Mouse (Mus musculus): ENCODE data around the gene Timmdc1. TPM values are rescaled to one million over a fixed set of nuclear protein-coding genes. Genes with fewer than 3 reads are reported as not detected.

Timmdc1 gene
- polyA plus RNA-seq, 1 experiment from 2014 or later: 23.1 TPM

GRCm38 (mm10) chr16:38459990-38460389 is 62.5 kb downstream of the Timmdc1 start:
- Histone ChIP-seq H3K27ac (ENCODE audit: low read length) (no peak overlapping the region), H3K9ac (ENCODE audit: low read length) (no peak overlapping the region), H3K36me3 (ENCODE audit: control insufficient read depth, insufficient read depth, low read length) (no peaks in the 10 kb centered on the region), H3K9me3 (replicated peaks; ENCODE audit: control insufficient read depth, low read length) (no peaks in the 10 kb centered on the region), H3K4me2 (ENCODE audit: low read depth, low read length) (no peak overlapping the region), H3K27me3 (ENCODE audit: control insufficient read depth, insufficient read depth, low read length) (no peaks in the 10 kb centered on the region), H3K4me1 (ENCODE audit: control insufficient read depth, insufficient read depth, low read length) (no peaks in the 10 kb centered on the region), H3K4me3 (replicated peaks; ENCODE audit: low read length) (no peak overlapping the region)
- ATAC-seq (ENCODE audit: insufficient read depth, low FRiP score): no peak
- 91% methylated on average over 4 of the region's 4 CpGs for WGBS

- no peak overlapping the region for H3K9ac ChIP-seq (ENCODE audit: low read length)
- no peaks in the 10 kb centered on the region for H3K36me3 ChIP-seq (ENCODE audit: control insufficient read depth, insufficient read depth, low read length)
- H3K4me1 ChIP-seq (ENCODE audit: control insufficient read depth, insufficient read depth, low read length): no peaks in the 10 kb centered on the region
- H3K4me2 ChIP-seq (ENCODE audit: low read depth, low read length): 0 out of 2 replicates have a peak overlapping the region, but pooled peaks have one; percentile 9
- peak; percentile 82 for ATAC-seq (ENCODE audit: insufficient read depth, low FRiP score)
- peak overlapping the region; percentile 61 for H3K27ac ChIP-seq (ENCODE audit: low read length)
- H3K27me3 ChIP-seq (ENCODE audit: control insufficient read depth, insufficient read depth, low read length): no peaks in the 10 kb centered on the region
- no peaks in the 10 kb centered on the region for H3K9me3 ChIP-seq (replicated peaks; ENCODE audit: control insufficient read depth, low read length)
- 64% methylated on average over 6 of the region's 6 CpGs for WGBS
- 0 out of 2 replicates have a peak overlapping the region, but pooled peaks have one; percentile 1 for H3K4me3 ChIP-seq (replicated peaks; ENCODE audit: low read length)
Measured at GRCm38 (mm10) chr16:38458600-38459280, 63.7 kb downstream of the Timmdc1 start.

- no peak overlapping the region for H3K9ac ChIP-seq (ENCODE audit: low read length)
- H3K27me3 ChIP-seq (ENCODE audit: control insufficient read depth, insufficient read depth, low read length): no peaks in the 10 kb centered on the region
- no peak overlapping the region for H3K4me2 ChIP-seq (ENCODE audit: low read depth, low read length)
- no peaks in the 10 kb centered on the region for H3K4me1 ChIP-seq (ENCODE audit: control insufficient read depth, insufficient read depth, low read length)
- ATAC-seq (ENCODE audit: insufficient read depth, low FRiP score): no peak
- no peaks in the 10 kb centered on the region for H3K9me3 ChIP-seq (replicated peaks; ENCODE audit: control insufficient read depth, low read length)
- H3K4me3 ChIP-seq (replicated peaks; ENCODE audit: low read length): no peak overlapping the region
- WGBS: 52% methylated on average over 11 of the region's 11 CpGs
- H3K27ac ChIP-seq (ENCODE audit: low read length): no peak overlapping the region
- H3K36me3 ChIP-seq (ENCODE audit: control insufficient read depth, insufficient read depth, low read length): no peaks in the 10 kb centered on the region
Measured at GRCm38 (mm10) chr16:38456812-38457567, 65.5 kb downstream of the Timmdc1 start.

GRCm38 (mm10) chr16:38455511-38456418 is 66.7 kb downstream of the Timmdc1 start, which contains the start of gene Cd80:
TSS of gene Cd80 (plus strand) at chr16:38455561.
- Histone ChIP-seq H3K4me2 (ENCODE audit: low read depth, low read length) (no peak within 1 kb of the TSS), H3K4me3 (replicated peaks; ENCODE audit: low read length) (no peak within 1 kb of the TSS), H3K9me3 (replicated peaks; ENCODE audit: control insufficient read depth, low read length) (no peaks in the 10 kb centered on the region), H3K36me3 (ENCODE audit: control insufficient read depth, insufficient read depth, low read length) (no peaks in the 10 kb centered on the region), H3K27me3 (ENCODE audit: control insufficient read depth, insufficient read depth, low read length) (no peaks in the 10 kb centered on the region), H3K4me1 (ENCODE audit: control insufficient read depth, insufficient read depth, low read length) (0 out of 2 replicates have a peak, but pooled peaks cover 6% of the 10 kb centered on the region), H3K27ac (ENCODE audit: low read length) (no peak within 1 kb of the TSS), H3K9ac (ENCODE audit: low read length) (no peak within 1 kb of the TSS)
- WGBS: 68% methylated on average over 17 of the region's 17 CpGs
- ATAC-seq (ENCODE audit: insufficient read depth, low FRiP score): no peak

GRCm38 (mm10) chr16:38454533-38455254 is 67.8 kb downstream of the Timmdc1 start:
- Histone ChIP-seq H3K27me3 (ENCODE audit: control insufficient read depth, insufficient read depth, low read length) (no peaks in the 10 kb centered on the region), H3K9me3 (replicated peaks; ENCODE audit: control insufficient read depth, low read length) (no peaks in the 10 kb centered on the region), H3K4me3 (replicated peaks; ENCODE audit: low read length) (no peak overlapping the region), H3K36me3 (ENCODE audit: control insufficient read depth, insufficient read depth, low read length) (no peaks in the 10 kb centered on the region), H3K9ac (ENCODE audit: low read length) (no peak overlapping the region), H3K4me1 (ENCODE audit: control insufficient read depth, insufficient read depth, low read length) (0 out of 2 replicates have a peak, but pooled peaks cover 6% of the 10 kb centered on the region), H3K4me2 (ENCODE audit: low read depth, low read length) (no peak overlapping the region), H3K27ac (ENCODE audit: low read length) (no peak overlapping the region)
- ATAC-seq (ENCODE audit: insufficient read depth, low FRiP score): no peak
- WGBS: 74% methylated on average over 11 of the region's 11 CpGs

- no peak for ATAC-seq (ENCODE audit: insufficient read depth, low FRiP score)
- H3K9me3 ChIP-seq (replicated peaks; ENCODE audit: control insufficient read depth, low read length): no peaks in the 10 kb centered on the region
- H3K27ac ChIP-seq (ENCODE audit: low read length): no peak overlapping the region
- 0 out of 2 replicates have a peak, but pooled peaks cover 6% of the 10 kb centered on the region for H3K4me1 ChIP-seq (ENCODE audit: control insufficient read depth, insufficient read depth, low read length)
- H3K36me3 ChIP-seq (ENCODE audit: control insufficient read depth, insufficient read depth, low read length): 0 out of 2 replicates have a peak, but pooled peaks cover 3% of the 10 kb centered on the region
- no peaks in the 10 kb centered on the region for H3K27me3 ChIP-seq (ENCODE audit: control insufficient read depth, insufficient read depth, low read length)
- WGBS: 84% methylated on average over 4 of the region's 4 CpGs
- H3K9ac ChIP-seq (ENCODE audit: low read length): no peak overlapping the region
- H3K4me2 ChIP-seq (ENCODE audit: low read depth, low read length): no peak overlapping the region
- H3K4me3 ChIP-seq (replicated peaks; ENCODE audit: low read length): no peak overlapping the region
Measured at GRCm38 (mm10) chr16:38453952-38454351, 68.5 kb downstream of the Timmdc1 start.

GRCm38 (mm10) chr16:38453203-38453553 is 69.3 kb downstream of the Timmdc1 start:
- no peak for ATAC-seq (ENCODE audit: insufficient read depth, low FRiP score)
- Histone ChIP-seq H3K27ac (ENCODE audit: low read length) (peak overlapping the region; percentile 96), H3K36me3 (ENCODE audit: control insufficient read depth, insufficient read depth, low read length) (0 out of 2 replicates have a peak, but pooled peaks cover 3% of the 10 kb centered on the region), H3K4me3 (replicated peaks; ENCODE audit: low read length) (peak overlapping the region; percentile 86), H3K9me3 (replicated peaks; ENCODE audit: control insufficient read depth, low read length) (no peaks in the 10 kb centered on the region), H3K9ac (ENCODE audit: low read length) (peak overlapping the region; percentile 98), H3K27me3 (ENCODE audit: control insufficient read depth, insufficient read depth, low read length) (no peaks in the 10 kb centered on the region), H3K4me2 (ENCODE audit: low read depth, low read length) (peak overlapping the region; percentile 80), H3K4me1 (ENCODE audit: control insufficient read depth, insufficient read depth, low read length) (0 out of 2 replicates have a peak, but pooled peaks cover 6% of the 10 kb centered on the region)
- WGBS: 20% methylated on average over 3 of the region's 3 CpGs

- H3K9me3 ChIP-seq (replicated peaks; ENCODE audit: control insufficient read depth, low read length): no peaks in the 10 kb centered on the region
- H3K4me2 ChIP-seq (ENCODE audit: low read depth, low read length): peak within 1 kb of the TSS; percentile 80
- H3K9ac ChIP-seq (ENCODE audit: low read length): peak within 1 kb of the TSS; percentile 98
- ATAC-seq (ENCODE audit: insufficient read depth, low FRiP score): peak; percentile 97
- peak within 1 kb of the TSS; percentile 86 for H3K4me3 ChIP-seq (replicated peaks; ENCODE audit: low read length)
- 0 out of 2 replicates have a peak, but pooled peaks cover 6% of the 10 kb centered on the region for H3K4me1 ChIP-seq (ENCODE audit: control insufficient read depth, insufficient read depth, low read length)
- H3K36me3 ChIP-seq (ENCODE audit: control insufficient read depth, insufficient read depth, low read length): 0 out of 2 replicates have a peak, but pooled peaks cover 3% of the 10 kb centered on the region
- H3K27ac ChIP-seq (ENCODE audit: low read length): peak within 1 kb of the TSS; percentile 96
- WGBS: under 1% methylated on average over 59 of the region's 61 CpGs
- H3K27me3 ChIP-seq (ENCODE audit: control insufficient read depth, insufficient read depth, low read length): no peaks in the 10 kb centered on the region
Measured at GRCm38 (mm10) chr16:38452442-38453202, 69.8 kb downstream of the Timmdc1 start, which contains the start of gene Adprh. TSS of gene Adprh (minus strand) at chr16:38452703.
